Mouse (Mus musculus) kidney, embryonic 15.5 days (tissue): ENCODE measurements around the gene Armc8. TPM values are rescaled to one million over a fixed set of nuclear protein-coding genes. Genes with fewer than 3 reads are reported as not detected.
A peak's percentile ranks its signal among the peaks of the same experiment; 100 is the strongest.

Source experiments
- ATAC-seq: fragments of 200-750 bp; cut with Nextera tagmentation; replicated peaks from 2 replicates; pipeline ENCODE4 v1.8.0; 2017; ENCODE audit warnings: moderate TSS enrichment; ENCODE audit not compliant: low FRiP score
- H3K27ac ChIP-seq: fragments of 300-500 bp; sonication (generic); 2 replicates; pipeline ENCODE4 v1.5.1; 2015; ENCODE audit warnings: mild to moderate bottlenecking, inconsistent platforms
- H3K27me3 ChIP-seq: fragments of 300-500 bp; sonication (generic); 2 replicates; pipeline ENCODE4 v1.6.1; 2015; ENCODE audit warnings: inconsistent platforms
- H3K36me3 ChIP-seq: fragments of 300-500 bp; sonication (generic); 2 replicates; pipeline ENCODE4 v1.6.1; 2015; ENCODE audit warnings: inconsistent platforms
- H3K4me1 ChIP-seq: fragments of 300-500 bp; sonication (generic); 2 replicates; pipeline ENCODE4 v1.6.1; 2015; ENCODE audit warnings: inconsistent platforms
- H3K4me2 ChIP-seq: fragments of 300-500 bp; sonication (generic); 2 replicates; pipeline ENCODE4 v1.6.1; 2015; ENCODE audit warnings: moderate library complexity, mild to moderate bottlenecking, inconsistent platforms
- H3K4me3 ChIP-seq: fragments of 300-500 bp; sonication (generic); replicated peaks from 2 replicates; pipeline ENCODE4 v1.5.1; 2015; ENCODE audit warnings: mild to moderate bottlenecking, inconsistent platforms
- H3K9ac ChIP-seq: fragments of 300-500 bp; sonication (generic); 2 replicates; pipeline ENCODE4 v1.6.1; 2015; ENCODE audit warnings: mild to moderate bottlenecking, inconsistent platforms
- H3K9me3 ChIP-seq: fragments of 300-500 bp; sonication (generic); replicated peaks from 2 replicates; pipeline ENCODE4 v1.6.1; 2016; ENCODE audit warnings: inconsistent platforms
- WGBS: fragments of 180-500 bp; shearing (Covaris S2); methylation state at CpG from one replicate; pipeline ENCODE4 v1.1.7; 2015; ENCODE audit warnings: mixed read lengths; 5-methylcytosine and 5-hydroxymethylcytosine counted together
- polyA plus RNA-seq: library from polyadenylated mRNA; unstranded; fragments of >200 nt; fragmentation: Nextera tagmentation; extraction: Ambion mirVana; gene quantifications from 2 replicates; pipeline ENCODE4 v1.2.1, GENCODE M21; 2015

The Armc8 gene
- polyA plus RNA-seq, 1 experiment from 2014 or later = 23.9 TPM

DNA sequence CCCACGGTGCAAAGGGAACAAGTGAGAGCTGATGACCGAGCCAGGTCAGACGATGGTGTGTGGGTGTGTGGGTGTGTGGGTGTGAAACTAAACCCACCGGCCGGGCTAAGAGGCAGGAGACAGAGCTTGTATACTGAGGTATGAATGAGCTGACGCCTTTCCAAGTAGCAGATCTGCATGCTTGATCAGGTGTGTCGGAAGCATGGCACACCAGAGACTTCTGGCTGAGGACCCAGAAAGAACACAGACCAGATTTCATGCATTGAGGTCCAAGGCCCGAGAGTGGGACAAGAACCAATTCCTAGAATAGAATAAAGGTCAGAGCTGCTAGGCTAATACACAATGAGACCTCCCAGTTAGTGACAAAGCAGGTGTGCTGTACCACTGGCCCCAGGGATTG, 129.6 kb downstream of the Armc8 start:
- Histone ChIP-seq H3K27ac (no peak overlapping the region), H3K4me3 (no peak overlapping the region), H3K9ac (no peak overlapping the region), H3K4me2 (no peak overlapping the region), H3K27me3 (peaks cover 24% of the 10 kb centered on the region), H3K36me3 (no peaks in the 10 kb centered on the region), H3K4me1 (peaks cover 27% of the 10 kb centered on the region), H3K9me3 (no peaks in the 10 kb centered on the region)
- 49% methylated on average over 8 of the region's 8 CpGs for WGBS
- no peak for ATAC-seq

DNA sequence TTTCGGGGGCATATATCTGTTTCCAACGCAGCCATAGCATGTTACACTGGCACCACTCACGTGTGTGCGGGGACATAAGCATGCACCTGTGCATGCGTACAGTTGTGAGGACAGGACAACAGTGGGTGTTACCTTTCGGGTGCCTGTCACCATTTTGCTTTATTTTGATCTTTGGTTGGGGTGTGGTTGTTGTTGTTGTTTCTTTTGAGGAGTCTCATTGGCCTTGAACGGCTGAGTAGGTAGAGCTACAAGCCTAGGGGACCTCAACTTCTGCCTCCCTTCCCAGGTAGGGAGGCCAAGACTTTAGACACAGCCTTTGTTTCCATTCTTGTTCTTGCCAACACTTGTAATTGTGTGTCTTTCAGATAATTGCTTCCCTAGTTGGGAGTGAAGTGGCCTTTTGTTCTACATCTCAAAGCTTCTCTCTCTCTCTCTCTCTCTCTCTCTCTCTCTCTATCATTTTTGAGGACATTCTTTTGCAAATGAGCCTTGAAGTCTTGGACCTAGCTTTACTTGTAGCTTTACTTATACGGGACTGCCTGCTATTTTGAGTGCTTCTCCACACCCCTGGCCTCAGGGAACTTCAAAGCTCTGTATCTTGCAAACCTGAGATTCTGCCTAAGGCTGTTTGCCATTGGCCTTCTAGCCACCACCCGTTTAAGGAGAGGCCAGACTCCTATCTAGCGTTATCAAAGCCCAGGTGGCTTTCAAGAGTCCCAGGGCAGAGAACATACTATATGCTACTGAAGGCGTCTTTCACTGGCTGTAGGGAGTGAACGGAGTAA, 130.7 kb downstream of the Armc8 start:
- Histone ChIP-seq H3K27me3 (peaks cover 24% of the 10 kb centered on the region), H3K4me1 (peaks cover 30% of the 10 kb centered on the region), H3K36me3 (no peaks in the 10 kb centered on the region), H3K9ac (no peak overlapping the region), H3K9me3 (no peaks in the 10 kb centered on the region), H3K4me2 (no peak overlapping the region), H3K27ac (no peak overlapping the region), H3K4me3 (no peak overlapping the region)
- 82% methylated on average over 12 of the region's 12 CpGs for WGBS
- ATAC-seq = no peak

DNA sequence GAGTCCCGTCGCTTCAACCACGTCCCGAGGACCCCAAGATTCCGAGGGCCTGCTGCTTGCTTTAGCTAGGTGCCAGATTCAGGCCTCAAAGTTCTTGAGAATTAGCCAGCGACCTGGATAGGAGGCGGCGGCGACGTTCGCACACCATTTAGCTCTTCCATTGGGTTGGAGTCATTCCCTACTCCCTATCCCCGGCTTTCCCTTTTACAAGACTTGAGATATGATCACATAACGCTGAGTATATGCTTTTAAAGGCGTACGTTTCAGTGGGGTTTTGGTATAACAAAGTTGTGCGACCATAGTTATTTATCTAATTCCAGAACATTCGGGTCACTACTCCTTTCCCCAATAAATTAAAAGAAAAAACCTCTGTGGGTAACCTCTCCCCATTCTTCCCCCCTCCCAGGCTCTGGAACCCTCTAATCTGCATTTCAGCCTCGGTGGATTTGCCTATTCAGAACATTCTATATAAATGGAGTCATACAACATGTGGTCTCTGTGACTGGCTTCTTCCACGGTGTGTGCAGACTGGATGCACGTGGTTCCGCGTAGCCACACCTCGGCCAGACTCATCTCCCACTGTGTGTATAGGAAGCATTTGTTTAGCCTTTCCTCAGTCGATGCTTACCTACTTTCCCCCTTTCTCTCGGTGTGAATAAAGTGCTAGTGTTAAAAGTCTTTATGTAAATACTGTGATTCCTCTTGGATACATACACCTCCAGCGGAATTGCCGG, 131.5 kb downstream of the Armc8 start, which contains the start of gene Mras:
Mras (minus strand) TSS at position 351 of the 734 bp plus-strand sequence.
- peaks cover 24% of the 10 kb centered on the region for H3K27me3 ChIP-seq
- H3K4me2 ChIP-seq = peak within 1 kb of the TSS; percentile 93
- peak within 1 kb of the TSS; percentile 79 for H3K27ac ChIP-seq
- H3K4me1 ChIP-seq = peaks cover 33% of the 10 kb centered on the region
- ATAC-seq = no peak
- WGBS = 18% methylated on average over 27 of the region's 27 CpGs
- no peaks in the 10 kb centered on the region for H3K36me3 ChIP-seq
- H3K4me3 ChIP-seq = peak within 1 kb of the TSS; percentile 83
- H3K9ac ChIP-seq = peak within 1 kb of the TSS; percentile 77
- H3K9me3 ChIP-seq = no peaks in the 10 kb centered on the region

DNA sequence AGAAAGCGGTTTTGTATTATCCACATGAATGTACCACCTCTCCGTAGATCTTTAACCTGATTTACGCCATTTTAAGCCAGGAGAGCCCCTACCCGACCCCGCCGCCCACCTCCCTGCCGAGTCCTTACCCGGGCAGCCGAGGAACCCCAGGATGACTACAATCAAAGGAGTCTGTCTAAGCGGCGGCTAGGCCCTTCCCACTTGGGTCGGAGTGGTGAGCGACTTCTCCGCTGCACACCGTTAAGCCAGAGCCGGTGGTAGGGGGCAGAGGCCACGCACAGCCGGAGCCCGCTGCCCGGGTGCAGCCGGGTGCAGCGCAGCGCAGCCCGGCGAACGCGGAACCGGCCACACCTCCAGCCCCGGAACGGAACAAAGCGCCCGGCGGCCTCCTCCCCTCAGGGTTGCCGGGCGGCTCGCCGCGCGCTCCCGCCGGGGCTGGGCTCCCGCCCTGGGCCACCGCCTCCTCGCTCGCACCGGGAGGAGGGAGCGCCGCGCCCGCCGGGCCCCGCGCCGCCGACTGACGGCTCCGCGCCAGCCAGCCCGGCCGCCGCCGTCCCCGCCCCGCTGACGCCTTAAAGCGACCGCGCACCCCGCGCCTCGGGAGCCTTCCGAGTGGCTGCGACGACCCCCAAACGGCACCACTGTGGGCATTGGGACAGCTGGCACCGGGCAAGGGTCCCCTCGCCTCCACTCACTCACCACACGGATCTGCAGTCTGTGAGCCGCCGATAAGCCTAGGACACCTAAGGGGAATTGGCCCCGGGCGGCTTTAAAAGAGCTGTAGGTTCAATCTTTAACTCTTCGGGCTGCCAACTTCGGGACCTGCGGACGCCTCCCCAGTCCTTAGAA, 132.3 kb downstream of the Armc8 start:
- no peaks in the 10 kb centered on the region for H3K36me3 ChIP-seq
- H3K4me2 ChIP-seq = peak overlapping the region; percentile 93
- peaks cover 33% of the 10 kb centered on the region for H3K4me1 ChIP-seq
- peaks cover 24% of the 10 kb centered on the region for H3K27me3 ChIP-seq
- under 1% methylated on average over 79 of the region's 86 CpGs for WGBS
- H3K4me3 ChIP-seq = peak overlapping the region; percentile 83
- peak overlapping the region; percentile 79 for H3K27ac ChIP-seq
- ATAC-seq = peak; percentile 87
- peak overlapping the region; percentile 77 for H3K9ac ChIP-seq
- H3K9me3 ChIP-seq = no peaks in the 10 kb centered on the region

DNA sequence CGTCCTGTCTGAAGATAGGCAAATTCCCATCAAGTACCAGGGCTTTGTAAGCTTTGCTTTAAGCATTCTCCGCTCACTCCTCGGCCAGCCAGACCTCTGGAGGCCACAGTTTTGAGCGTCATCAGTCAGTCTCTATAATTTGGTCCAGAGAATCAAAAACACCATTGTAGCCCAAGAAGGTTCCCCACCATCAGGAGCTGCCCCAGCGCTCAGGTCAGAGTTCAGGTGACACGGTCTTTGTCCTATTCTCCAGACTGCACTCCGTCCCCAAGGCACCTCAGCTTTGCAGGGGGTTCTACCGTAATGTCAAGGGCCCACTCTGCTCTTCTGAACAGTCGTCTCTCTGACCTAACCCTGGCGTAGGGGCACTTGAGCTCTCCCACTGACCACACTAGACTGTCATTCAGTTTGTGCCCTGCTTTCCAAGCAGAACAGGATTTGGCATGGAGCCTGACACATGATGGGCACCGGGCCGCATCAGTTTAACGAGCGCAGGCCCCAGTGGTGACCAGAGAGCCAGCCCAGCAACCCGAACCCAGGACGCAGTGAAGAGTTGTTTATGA, 133.0 kb downstream of the Armc8 start:
- no peaks in the 10 kb centered on the region for H3K9me3 ChIP-seq
- H3K27me3 ChIP-seq = peaks cover 24% of the 10 kb centered on the region
- H3K36me3 ChIP-seq = no peaks in the 10 kb centered on the region
- 19% methylated on average over 16 of the region's 16 CpGs for WGBS
- H3K4me1 ChIP-seq = peaks cover 33% of the 10 kb centered on the region
- H3K9ac ChIP-seq = peak overlapping the region; percentile 77
- H3K4me2 ChIP-seq = peak overlapping the region; percentile 93
- peak overlapping the region; percentile 83 for H3K4me3 ChIP-seq
- ATAC-seq = peak; percentile 38
- peak overlapping the region; percentile 79 for H3K27ac ChIP-seq

DNA sequence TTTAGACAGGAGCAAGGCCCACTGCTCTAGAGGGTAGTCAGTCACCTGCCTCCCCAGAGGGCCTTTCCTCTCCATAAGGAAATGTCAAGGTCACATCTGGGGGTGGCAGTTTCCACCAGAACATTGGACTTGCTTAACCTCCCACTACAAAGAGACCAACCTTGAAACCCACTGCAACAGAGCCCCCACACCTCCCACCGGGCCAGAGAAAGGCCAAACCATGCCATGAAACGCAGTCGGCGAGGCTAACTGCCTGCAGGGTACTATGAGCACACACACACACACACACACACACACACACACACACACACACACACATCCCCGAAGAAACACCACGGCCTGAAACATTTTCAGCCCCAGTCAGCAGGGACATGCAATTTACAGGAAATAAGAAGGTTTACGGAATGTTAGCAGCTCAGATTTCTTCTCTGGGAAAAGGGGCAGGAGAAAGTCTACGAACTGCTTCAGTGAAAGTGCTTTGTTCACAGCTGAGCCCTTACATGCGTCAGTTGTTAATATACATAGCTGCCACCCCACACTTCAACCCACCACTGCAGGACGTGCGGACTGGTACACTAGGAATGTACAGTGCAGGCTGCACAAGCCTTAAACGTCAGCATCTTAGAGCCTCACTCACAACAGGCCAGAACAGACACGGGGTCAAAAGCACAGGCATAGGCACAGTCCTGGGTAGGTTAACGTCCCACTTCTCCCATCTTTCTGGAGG, 133.6 kb downstream of the Armc8 start:
- Histone ChIP-seq H3K4me3 (peak overlapping the region; percentile 83), H3K27ac (peak overlapping the region; percentile 79), H3K4me1 (peaks cover 33% of the 10 kb centered on the region), H3K4me2 (peak overlapping the region; percentile 93), H3K9ac (no peak overlapping the region), H3K27me3 (peaks cover 24% of the 10 kb centered on the region), H3K36me3 (no peaks in the 10 kb centered on the region), H3K9me3 (no peaks in the 10 kb centered on the region)
- ATAC-seq = peak; percentile 34
- WGBS = 21% methylated on average over 14 of the region's 14 CpGs

DNA sequence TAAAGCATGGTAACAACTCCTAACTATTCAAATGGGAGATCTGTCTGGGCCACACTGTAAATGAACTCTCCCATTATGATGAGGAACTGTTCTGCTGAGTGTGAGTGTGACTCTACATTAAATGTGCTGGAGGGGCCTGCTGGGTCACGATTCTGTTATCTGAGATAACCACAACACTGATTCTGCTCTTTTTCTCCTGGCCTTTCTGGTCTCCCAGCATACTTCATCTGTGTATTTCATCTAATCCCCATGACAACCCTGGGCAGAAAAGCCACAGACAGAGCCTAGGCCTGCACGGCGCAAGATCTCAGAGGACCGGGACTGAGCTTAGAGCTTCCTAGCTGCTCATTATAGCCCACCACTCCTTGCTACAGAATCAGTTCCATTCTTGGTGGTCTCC, 136.2 kb downstream of the Armc8 start:
- 75% methylated on average over 4 of the region's 4 CpGs for WGBS
- Histone ChIP-seq H3K27ac (no peak overlapping the region), H3K36me3 (no peaks in the 10 kb centered on the region), H3K4me1 (peaks cover 33% of the 10 kb centered on the region), H3K4me2 (no peak overlapping the region), H3K9ac (no peak overlapping the region), H3K4me3 (no peak overlapping the region), H3K9me3 (no peaks in the 10 kb centered on the region), H3K27me3 (peaks cover 3% of the 10 kb centered on the region)
- ATAC-seq = no peak

DNA sequence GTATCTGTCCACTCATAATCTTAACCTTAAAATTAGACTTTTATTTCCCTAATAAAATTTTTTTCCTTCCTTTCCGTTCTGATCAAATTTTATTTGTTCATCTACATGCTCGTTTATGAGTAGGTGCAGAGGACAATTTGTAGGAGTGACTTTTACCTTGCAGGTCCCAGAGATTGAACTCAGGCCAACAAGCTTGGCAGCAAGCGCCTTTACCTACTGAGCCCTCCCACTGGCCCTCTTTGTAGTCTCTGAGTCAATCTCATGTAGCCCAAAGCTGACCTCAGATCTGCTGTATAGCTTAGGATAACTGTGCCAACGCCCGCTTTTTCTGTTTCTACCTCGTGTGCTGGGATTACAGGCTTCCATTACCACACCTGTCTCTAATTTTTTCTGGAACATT, 136.7 kb downstream of the Armc8 start:
- Histone ChIP-seq H3K9me3 (no peaks in the 10 kb centered on the region), H3K27me3 (no peaks in the 10 kb centered on the region), H3K4me3 (no peak overlapping the region), H3K9ac (no peak overlapping the region), H3K27ac (no peak overlapping the region), H3K36me3 (no peaks in the 10 kb centered on the region), H3K4me2 (no peak overlapping the region), H3K4me1 (peaks cover 28% of the 10 kb centered on the region)
- 78% methylated on average over 6 of the region's 6 CpGs for whole genome bisulfite sequencing
- no peak for ATAC-seq

DNA sequence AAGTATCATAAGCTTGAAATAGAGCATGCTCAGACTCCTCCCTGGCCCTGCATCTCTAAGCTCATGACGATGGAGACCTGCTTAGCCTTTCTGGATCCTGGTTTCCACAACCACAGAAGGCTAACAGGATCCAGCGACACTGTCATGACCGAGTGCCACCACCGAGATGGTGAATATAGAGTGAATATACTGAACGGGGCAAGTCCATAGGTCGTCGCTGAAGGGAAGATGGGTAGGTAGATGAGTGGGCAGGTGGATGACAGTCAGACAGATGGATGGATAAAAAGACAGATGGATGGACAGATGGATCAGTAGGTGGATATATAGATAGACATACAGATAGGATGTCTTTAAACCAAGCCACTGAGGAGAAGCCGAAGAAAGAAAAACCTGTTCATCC, 137.4 kb downstream of the Armc8 start:
- WGBS = 89% methylated on average over 8 of the region's 8 CpGs
- Histone ChIP-seq H3K4me3 (no peak overlapping the region), H3K9me3 (no peaks in the 10 kb centered on the region), H3K4me1 (peaks cover 27% of the 10 kb centered on the region), H3K9ac (no peak overlapping the region), H3K27ac (no peak overlapping the region), H3K4me2 (no peak overlapping the region), H3K36me3 (no peaks in the 10 kb centered on the region), H3K27me3 (no peaks in the 10 kb centered on the region)
- no peak for ATAC-seq

DNA sequence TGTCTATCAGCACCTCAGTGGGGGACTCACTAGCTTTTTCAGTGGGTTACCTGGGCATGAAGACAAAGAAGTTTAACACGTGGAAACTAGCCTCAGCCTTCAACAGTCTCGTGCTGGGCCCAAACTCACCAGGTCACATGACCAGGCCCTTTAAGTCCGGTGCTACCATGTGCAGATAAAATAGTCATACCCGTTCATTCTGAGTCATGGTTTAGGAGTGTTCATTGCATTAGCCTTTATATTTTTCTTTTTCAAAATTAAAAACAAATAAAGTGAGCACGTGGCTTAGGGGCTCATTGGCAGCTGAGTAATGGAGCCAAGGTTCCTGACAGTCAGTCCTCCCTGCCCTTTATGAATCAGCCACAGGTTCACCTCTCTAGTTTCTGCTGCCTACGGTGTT, 137.9 kb downstream of the Armc8 start:
- Histone ChIP-seq H3K4me2 (no peak overlapping the region), H3K27ac (no peak overlapping the region), H3K4me1 (peaks cover 27% of the 10 kb centered on the region), H3K9ac (no peak overlapping the region), H3K36me3 (no peaks in the 10 kb centered on the region), H3K4me3 (no peak overlapping the region), H3K27me3 (no peaks in the 10 kb centered on the region), H3K9me3 (no peaks in the 10 kb centered on the region)
- ATAC-seq = no peak
- WGBS = 80% methylated on average over 6 of the region's 6 CpGs

DNA sequence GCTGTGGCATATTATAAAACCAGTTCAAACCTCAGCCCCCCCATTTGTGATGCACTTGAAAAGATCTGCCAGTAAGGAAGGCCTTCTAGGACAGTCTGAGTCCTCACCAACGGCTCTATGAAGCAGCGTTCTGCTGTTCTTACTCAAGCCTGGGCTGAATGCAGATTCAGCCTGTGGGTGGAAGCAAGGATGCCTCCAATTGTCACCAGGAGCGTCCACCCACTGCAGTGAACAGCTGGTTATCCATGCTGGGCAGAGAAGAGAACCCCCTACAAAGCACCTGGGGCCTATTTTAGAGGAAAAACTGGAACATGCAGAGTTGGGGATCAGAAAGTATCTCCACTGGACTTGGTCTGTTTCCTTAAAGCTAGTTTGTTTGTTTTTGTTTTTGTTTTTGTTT, 138.9 kb downstream of the Armc8 start:
- WGBS = 91% methylated on average over 3 of the region's 3 CpGs

More for the DNA sequence above, 138.9 kb downstream of the Armc8 start:
- no peaks in the 10 kb centered on the region for H3K36me3 ChIP-seq
- H3K27me3 ChIP-seq = no peaks in the 10 kb centered on the region
- H3K9ac ChIP-seq = no peak overlapping the region
- H3K27ac ChIP-seq = no peak overlapping the region
- no peaks in the 10 kb centered on the region for H3K9me3 ChIP-seq
- peaks cover 27% of the 10 kb centered on the region for H3K4me1 ChIP-seq
- ATAC-seq = no peak
- no peak overlapping the region for H3K4me3 ChIP-seq
- no peak overlapping the region for H3K4me2 ChIP-seq
